Mouse (Mus musculus) spleen, postnatal 10 days (tissue): ENCODE results near the gene Pcp4l1.

Experiments used
- DNase-seq, 2 experiments: peaks; one replicate each; pipeline ENCODE4 v3.0.0; 2021 to 2022; ENCODE audit warnings: low spot score in 2 of 2

Pcp4l1 gene

DNA sequence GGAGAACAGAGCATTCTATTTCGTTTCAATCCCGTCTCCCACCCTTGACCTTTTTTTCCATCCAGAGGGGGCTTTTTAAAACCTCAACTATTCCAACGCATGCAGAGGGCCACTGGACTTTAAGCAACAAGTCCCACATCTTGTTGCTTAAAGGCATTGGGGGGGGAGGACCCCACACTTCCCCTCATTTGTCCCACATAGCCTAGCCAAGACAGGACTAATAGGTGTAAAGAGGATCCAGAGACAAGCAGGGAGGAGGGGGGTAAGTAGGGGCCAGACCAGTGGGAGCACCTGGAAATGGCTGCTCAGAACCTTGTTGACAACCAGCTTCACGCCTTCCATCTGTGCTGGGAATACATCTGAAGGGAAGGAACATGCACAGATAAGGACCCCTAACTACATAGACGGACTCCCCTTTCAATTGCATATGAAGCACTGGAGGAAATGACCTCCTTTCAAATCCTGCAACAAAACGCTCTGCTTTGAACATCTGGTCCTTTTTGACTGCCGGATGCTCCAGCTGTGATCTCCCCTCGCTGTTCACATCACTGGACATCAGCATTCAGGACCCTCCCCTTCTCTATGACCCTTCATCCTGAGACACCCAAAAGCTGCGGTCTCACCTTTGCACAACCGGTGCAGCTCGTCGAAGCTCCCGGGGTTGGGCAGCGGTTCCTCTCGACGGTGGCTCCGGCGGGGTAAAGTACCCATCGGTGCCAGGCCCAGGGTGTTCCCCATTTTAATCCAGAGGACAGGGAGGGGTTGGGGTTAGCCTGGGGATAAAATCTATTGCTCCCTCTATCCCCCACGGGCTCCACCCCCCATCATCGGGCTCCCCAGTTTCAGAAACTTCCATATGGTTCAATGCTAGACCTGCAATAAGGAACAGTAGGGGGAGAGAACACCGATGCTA lies 25.5 kb upstream of the Pcp4l1 start:
- peak in 1 of 2 experiments; percentile 39 for DNase-seq

DNA sequence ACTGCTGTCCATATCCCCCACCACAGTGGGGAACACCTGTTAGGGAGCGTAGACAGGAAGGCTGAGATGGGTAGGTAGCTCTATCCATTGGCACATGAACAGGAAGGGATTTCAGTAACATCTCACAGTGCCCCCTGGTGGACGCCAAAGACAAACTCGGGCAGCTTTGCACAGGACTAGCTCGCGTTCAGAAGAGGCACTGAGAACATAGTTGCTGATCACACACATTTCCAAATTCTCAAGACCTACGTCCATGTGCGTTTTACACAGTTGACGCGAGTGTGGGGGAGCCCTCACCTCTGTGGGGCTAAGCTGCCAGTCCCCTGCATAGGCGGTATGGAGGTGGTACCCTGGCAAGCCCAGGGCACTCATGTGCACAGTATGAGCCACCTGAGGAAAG lies 24.8 kb upstream of the Pcp4l1 start:
- peak; percentile 80 to 91 for DNase-seq

DNA sequence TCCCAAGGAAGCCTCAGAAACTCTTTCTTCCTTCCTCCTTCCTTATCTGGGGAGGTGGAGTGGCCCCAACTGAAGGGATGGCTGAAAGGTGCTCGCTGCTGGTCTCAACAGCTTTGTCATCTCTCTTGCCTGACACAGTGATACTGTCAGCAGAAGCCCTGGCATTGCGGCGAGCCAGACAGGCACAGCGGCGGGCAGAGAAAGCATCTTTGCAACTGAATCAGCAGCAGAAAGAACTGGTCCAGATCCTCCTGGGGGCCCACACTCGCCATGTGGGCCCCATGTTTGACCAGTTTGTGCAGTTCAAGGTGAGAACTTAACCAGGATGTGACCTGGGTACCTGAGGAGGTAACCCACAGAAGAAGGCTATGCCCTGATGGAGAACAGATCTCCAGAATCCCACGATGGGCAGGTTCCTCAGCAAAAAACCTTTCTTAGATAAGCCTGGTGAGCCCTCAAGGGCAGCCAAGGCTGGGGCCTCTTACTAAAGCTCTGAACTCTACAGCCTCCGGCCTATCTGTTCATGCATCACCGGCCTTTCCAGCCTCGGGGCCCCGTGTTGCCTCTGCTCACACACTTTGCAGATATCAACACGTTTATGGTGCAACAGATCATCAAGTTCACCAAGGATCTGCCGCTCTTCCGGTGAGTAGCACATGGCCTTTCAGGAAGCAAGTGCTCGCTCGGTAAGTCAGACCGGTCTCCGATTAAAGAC lies 20.3 kb upstream of the Pcp4l1 start:
- no peak for DNase-seq

DNA sequence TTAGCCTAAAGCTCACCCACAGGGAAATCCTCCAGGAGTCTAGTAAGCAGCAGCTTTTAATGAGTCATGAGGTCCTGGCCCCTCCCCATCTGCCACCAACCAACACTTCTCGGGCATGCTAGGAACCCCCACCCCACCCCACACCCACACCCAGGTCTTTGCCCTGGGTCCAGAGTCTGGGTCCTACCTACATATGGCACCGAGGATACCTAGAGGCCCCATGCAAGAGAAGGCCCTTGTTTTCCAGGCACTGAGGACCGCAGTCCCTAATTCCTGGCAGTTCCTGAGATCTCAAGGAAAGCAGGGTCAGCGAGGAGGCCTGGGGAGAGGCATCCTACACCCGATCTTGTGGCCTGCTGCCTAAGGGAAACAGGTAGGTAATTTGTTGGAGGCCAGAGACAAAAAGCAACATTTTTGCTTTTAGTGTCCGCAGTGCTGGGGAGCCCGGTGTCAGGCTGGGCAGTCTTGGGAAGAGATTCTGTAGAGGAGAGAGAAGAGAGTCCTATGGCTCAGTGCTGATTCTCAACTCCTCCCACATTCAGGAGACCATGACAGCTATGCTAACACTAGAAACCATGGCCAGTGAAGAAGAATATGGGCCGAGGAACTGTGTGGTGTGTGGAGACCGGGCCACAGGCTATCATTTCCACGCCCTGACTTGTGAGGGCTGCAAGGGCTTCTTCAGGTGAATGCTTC lies 17.9 kb upstream of the Pcp4l1 start, which contains the start of gene Nr1i3:
Gene Nr1i3, plus strand, starts transcription at position 170 of the 696 bp plus-strand sequence.
- DNase-seq, result no peak

DNA sequence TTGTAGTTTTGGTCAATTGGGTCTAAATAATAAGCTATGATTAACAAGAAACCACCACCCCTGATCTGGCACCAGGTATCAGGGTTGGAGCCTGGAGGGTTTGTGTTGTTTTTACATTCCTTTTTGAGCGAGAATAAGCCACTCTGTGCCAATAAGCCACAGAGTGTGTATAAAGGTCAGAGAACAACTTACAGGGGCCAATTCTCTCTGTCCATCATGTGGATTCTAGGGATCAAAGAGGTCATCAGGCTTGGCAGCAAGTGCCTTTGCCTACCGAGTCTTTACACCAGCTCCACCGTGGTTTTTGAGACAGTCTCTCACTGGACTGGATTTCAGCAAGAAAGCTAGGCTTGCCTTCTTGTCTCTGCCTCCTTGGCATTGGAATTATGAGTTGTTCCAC lies 16.8 kb upstream of the Pcp4l1 start:
- no peak for DNase-seq

DNA sequence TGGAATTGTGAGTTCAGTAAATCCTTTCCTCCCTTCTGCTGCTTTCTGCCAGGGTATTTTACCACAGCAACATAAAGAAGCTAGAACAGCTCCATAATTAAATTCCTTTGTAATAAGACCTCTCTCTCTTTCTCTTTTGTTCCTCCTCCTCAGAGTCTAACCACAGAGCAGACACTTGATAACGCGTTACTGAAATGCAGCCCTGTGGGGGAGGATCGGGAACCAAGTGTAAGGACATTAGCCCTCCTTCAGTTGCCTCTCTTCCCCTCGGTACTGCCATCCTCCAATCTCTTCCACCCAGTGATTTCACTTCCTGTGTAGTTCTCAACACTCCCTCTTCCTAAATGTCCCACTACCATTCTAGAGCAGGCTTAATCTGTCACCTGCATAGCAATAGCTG lies 13.3 kb upstream of the Pcp4l1 start:
- DNase-seq, result no peak

DNA sequence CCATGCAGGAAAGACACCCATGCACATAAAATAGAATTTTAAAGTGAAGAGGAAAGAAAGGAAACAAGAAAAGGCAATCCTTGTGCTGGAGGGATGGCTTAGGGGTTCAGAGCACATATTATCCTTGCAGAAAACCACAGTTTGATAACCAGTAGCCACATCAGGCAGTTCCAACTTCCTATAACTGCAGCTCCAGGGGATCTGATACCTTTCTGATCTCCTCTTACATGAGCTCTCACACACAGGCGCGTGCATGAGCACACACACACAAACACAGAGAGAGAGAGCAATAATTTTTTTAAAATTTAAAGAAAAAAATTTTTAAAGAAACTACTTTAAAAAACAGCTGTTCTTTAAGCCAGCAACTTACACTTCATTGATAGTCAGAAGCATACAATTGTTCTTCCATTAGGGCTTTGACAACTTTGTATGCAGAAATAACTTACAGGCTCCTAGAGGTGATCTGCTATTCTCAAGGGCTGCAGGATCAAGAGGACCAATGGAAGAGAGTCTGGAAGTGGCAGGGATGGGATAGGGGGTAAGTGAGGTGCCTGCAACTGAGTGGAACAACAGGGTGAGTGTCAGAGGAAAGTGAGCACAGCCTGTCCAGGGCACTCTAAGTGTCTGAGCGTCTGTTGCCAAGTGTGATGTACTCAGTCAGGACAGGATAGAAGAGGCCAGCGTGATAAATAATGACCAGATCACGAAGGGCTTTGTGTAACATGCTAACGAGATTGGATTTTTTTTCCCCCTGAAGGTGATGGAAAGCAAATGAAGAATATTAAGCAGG lies 9.8 kb upstream of the Pcp4l1 start:
- DNase-seq, result no peak

DNA sequence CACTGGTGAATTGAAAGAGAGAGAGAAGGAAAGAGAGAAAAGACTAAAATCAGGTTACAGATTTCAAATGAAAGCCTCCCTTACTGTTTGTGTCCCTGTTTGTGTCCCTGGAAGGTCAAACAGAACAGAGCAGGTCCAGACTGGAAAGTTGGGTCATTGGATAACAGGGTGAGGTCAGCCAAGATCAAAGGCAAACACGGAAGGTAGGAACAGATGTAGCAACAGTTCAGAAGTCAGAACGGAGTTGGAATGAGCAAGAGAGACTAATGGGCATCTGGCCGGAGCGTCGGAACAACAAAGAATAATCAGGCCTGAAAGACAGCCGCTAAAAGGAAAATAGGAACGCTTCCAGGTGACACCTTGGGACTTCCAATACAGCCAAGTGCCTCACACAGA lies 8.2 kb upstream of the Pcp4l1 start:
- no peak for DNase-seq

DNA sequence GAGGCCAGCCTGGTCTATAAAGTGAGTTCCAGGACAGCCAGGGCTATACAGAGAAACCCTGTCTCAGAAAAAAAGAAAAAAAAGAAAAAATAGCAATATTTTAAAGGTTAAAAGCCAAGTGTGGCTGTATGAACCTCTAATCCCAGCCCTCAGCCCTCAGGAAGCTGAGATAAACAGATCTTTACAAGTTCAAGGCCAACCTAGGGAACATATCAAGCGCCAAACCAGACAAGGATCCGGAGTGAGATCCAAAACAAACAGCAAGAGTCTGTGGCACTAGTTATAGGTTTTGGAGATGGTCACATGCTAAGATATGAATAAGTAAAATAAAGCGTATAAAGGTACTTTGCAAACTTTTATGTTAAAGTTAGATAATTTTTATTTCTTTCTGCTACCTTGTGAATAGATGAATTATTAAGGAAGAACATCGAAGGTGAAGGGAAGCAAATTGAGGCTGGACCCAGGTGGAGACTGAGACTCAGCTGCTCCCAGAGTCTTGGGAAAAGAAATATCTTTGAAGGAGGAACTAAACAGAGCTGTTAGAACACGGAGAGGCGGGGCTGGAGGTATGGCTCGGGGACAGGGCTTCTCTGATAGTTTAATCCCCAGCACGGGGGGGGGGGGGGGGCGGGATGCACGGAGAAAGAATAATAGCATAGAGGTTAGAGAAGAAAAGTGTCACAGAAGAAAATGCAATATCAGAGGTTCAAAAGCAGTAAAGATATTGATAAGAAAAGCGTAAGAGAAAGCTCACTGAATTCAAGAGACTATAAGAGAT lies 7.6 kb upstream of the Pcp4l1 start:
- no peak for DNase-seq

DNA sequence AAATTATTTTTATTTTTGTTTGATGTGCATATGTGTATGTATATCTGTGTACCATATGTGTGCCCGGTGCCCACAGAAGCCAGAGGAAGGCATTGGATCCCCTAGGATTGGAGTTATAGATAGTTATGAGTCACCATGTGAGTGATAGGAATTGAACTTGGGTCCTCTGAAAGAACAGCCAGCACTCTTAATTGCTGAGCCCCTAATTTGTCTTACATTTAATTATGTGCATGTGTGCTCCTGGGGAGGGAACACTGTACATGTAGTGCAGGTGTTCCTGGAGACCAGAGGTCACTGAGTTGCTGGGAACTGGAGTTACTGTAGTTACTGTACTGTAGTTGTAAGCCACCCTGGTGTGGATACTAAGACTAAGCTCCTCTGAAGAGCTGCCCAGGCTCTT lies 4.7 kb upstream of the Pcp4l1 start:
- no peak for DNase-seq

DNA sequence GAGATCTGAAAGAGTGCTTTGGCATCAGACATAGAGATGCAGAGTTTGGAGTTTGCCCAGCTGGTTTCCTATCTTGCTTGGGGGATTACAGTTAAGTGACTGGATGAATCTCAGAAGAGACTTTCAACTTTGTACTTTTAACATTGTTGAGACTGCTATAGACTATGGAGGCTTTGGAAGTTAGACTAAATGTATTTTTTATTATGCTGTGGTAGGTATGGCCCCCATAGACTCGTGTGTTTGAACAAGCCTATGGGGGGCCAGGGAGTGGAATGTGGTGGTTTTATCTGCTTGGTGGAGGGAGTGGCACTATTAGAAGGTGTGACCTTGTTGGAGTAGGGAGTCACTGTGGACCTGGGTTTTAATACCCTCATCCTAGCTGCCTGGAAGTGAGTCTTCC lies 3.5 kb upstream of the Pcp4l1 start:
- DNase-seq, result no peak

DNA sequence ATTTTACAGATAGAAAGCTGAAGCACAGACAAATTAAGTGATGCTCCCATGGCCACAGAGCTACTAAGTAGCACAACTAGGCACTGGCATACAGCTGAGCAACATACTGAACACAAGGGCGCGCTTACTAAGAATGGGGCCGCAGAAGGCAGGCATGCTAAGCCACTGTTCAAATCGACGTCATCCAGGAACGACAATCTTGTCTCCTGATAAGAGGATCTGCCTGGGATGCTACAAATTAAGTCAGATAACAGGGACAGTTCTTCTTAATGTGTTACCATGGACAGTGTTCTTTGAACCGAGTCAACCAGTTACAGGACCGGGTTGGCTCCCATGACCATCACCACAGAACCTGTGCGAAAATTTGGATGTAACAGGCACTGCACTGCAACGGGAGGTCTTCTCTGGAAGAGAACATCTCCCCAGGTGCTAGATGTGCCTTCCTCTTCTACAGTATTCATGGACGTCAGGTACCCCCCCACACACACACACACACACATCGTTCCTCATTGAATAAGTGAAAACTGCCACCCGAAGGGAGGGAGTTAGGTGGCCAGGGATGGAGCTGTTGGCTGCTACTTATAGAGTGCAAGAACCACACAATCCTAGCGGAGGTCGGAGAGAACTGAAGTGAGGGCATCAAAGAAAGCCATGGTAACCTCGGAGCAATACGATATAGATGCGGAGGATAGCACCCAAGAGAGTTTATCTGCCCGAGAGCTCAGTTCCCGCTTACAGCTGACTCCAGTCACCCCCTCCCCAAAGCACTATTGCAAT lies 834 bp downstream of the Pcp4l1 start:
- no peak for DNase-seq

DNA sequence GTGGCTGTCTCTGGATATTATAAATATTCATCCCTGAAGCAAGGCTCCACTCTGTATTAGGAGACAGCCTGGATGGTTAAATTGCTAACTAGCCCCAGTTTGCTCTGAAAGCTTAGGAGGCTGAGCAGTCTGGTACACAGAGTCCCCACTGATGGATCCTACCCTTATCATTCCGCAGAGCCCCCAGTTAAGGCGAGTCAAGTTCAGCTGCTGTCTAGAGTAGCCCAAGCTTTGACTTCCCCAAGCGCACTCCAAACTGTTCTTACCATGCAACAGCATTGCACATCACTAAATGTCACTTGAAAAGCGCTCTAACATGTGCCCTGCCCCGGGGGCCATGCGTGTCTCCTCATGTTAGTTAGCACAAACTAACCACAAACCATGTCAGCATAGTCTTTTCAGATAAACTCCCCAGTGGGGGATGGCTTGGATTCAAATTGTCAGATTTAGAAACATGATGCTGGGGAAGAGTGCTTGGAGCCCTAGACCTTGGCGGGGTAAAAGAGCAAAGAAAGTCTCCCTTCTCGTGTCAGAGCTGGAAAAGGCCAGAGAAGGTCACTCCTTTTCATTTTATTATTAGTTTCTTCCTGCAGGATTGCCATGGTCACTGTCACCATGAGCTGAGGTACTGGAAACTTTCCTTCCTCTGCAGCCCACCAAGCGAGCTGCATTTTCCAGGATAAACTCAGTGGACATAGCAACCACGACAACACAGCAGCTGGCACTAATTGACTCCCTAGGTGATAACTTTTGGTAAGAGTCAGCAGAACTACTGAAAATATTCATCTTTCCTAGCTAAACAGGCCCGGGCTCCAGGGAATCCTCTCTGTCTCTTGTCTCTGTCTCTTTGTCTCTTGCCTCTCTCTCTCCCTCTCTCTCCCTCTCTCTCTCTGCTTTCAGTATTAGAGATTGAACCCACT lies 1.9 kb downstream of the Pcp4l1 start:
- no peak for DNase-seq

DNA sequence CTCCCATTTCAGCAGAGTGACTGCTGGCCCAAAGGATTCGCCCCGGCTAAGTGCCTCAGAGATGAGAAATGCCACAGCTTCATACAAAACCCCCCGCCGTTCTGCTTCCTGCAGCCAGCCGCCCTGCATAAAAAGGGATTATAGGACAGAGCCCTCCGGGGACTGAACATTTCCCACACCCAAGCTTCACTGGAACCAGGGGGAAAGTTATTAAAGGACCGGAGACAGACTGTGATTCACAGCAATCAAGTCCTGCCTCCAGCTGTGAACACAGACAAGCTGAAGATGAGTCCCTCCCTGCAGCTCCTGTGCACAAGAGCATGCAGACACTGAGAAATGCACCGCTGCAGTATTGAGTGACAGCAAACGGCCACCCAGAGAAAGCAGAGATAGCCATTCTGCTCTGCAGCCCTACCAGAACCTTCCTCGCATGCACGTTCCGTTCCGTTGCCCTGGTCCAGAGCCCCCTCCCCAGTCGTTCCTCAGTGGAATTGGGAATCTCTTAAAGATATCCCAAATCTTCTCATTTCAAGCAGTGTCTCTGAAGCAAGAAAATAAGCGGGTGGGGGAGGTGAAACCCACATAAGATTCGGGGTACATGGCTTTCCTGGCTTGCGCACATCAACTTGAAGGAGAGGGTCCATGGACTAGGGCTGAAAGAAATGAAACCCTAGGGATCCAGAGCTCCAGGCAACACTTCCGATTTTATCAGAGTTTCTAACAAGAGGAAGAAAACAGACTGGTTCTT lies 2.8 kb downstream of the Pcp4l1 start:
- DNase-seq, result no peak

DNA sequence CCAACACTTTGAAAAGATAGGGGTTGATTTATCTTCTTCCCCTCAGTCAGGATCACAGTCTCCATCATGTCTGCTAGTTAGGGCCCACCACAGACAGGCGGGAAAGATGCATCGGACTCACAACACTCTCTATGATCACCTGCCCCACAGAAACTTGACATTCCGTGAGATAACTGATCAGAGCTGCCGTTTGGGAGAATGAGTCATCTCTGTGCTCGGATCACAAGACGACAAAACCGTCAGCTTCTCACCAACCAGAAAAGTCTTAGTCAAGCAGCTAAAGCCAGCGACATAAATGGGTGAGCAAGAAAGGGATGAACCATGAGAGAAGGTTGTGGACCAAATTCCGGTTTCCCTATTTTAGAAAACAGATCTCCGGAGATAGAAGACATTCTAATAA lies 3.8 kb downstream of the Pcp4l1 start:
- DNase-seq, result no peak

DNA sequence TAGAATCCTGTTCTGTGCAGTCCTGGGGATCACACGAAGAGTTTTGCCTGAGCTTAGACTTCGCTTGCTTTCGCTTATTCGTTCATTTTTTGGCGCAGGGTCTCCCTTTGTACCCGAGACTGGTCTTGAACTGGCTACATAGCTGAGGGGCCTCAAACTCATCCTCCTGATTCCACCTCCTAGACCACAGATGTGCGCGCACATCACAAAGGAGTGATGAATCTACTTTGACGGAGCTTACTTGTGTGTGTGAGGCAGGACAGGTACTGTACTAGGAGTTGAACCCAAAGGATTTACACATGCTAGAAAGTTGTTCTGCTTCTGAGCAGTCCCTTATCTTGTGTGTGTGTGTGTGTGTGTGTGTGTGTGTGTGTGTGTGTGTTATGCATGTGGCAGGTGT lies 5.2 kb downstream of the Pcp4l1 start:
- DNase-seq, result no peak

DNA sequence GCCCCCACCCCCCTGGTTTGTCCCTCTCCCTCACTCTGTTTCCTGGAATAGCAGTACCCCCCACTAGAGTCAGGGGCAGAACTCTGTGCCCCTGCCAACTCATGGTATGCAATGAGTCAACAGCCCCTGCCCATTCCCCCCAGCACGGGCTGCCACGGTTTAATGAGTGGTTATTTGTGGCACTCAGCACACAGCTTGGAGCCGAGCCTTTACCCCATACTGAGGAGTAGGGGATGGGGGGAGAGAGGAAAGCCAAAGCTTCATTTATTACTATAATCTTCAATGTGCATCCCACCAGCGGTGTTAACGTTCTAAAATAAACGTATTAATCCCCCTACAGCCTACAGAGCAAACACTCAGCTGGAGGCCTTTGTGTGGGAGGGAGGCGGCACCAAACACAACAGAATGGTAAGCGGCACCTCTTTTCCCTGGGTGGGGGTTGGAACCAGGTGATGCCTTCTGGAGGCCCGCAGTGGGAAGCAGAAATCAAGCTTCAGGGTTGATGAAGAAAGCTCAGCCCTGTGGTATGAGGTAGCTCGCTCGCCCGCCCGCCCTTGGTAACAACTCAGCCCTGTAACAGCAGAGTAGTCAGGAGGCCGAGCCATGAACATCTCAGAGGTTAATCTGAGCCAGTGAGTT lies 6.5 kb downstream of the Pcp4l1 start:
- DNase-seq, result no peak

DNA sequence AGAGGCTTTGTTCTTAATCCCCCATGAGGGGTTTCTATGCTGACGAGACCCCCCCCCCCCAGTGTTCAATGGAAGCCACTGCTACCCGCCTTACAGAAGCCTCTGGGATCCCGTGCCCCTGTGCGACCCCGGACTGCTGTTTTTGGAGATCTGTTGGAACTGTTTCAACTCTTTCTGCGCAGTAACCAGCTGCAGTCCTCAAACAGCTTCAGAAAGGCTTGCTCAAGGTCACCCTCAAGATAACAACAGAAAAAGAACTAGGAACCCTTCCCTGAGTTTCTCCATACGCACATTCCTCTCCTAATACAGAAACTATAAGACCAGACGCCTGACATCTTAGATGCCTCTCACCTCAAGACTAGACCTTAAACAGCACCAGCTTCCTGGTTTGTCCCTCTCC lies 7.0 kb downstream of the Pcp4l1 start:
- DNase-seq, result no peak
